Mouse (Mus musculus): ENCODE results near the gene Tnfaip8l2. TPM values are rescaled to one million over a fixed set of nuclear protein-coding genes. Genes with fewer than 3 reads are reported as not detected.

Gene Tnfaip8l2
- polyA plus RNA-seq (2014; fragmentation: Nextera tagmentation; extraction: Ambion mirVana) = 3.2 TPM in 2 replicates

- no peak within 1 kb of the TSS for H3K4me2 ChIP-seq (ENCODE audit: low read length)
- no peak for ATAC-seq (replicated peaks; ENCODE audit: low FRiP score, low TSS enrichment, low read depth)
- H3K36me3 ChIP-seq (ENCODE audit: control insufficient read depth, insufficient read depth, low read length) = peaks cover 22% of the 10 kb centered on the region; the same call in 1 of the 2 replicates
- H3K27ac ChIP-seq (ENCODE audit: low read depth) = no peak within 1 kb of the TSS
- 78% methylated on average over 10 of the region's 10 CpGs for WGBS
- no peaks in the 10 kb centered on the region for H3K9me3 ChIP-seq (ENCODE audit: control insufficient read depth, low read length)
- H3K4me1 ChIP-seq (replicated peaks; ENCODE audit: control insufficient read depth, insufficient read depth, low read length) = no peaks in the 10 kb centered on the region
- no peak for DNase-seq (ENCODE audit: low spot score)
- H3K27me3 ChIP-seq (replicated peaks; ENCODE audit: control insufficient read depth, insufficient read depth, low read length) = no peaks in the 10 kb centered on the region
- no peak within 1 kb of the TSS for H3K9ac ChIP-seq (ENCODE audit: low read length)
- H3K4me3 ChIP-seq (ENCODE audit: low read depth, low read length) = no peak within 1 kb of the TSS
These were observed at the start of gene Tnfaip8l2 for GRCm38 (mm10) chr3:95141952-95142616. Tnfaip8l2 (minus strand) TSS chr3:95142360.

- H3K9ac ChIP-seq (ENCODE audit: low read length) = no peak overlapping the region
- WGBS = 91% methylated on average over 6 of the region's 6 CpGs
These were observed 44.7 kb upstream of the Tnfaip8l2 start for GRCm38 (mm10) chr3:95186888-95187287.

GRCm38 (mm10) chr3:95186100-95186499 is 43.9 kb upstream of the Tnfaip8l2 start:
- Histone ChIP-seq H3K9me3 (ENCODE audit: control insufficient read depth, low read length) (no peaks in the 10 kb centered on the region), H3K36me3 (ENCODE audit: control insufficient read depth, insufficient read depth, low read length) (peaks cover 74% of the 10 kb centered on the region), H3K27me3 (replicated peaks; ENCODE audit: control insufficient read depth, insufficient read depth, low read length) (no peaks in the 10 kb centered on the region), H3K4me1 (replicated peaks; ENCODE audit: control insufficient read depth, insufficient read depth, low read length) (no peaks in the 10 kb centered on the region), H3K9ac (ENCODE audit: low read length) (no peak overlapping the region), H3K4me3 (ENCODE audit: low read depth, low read length) (no peak overlapping the region), H3K27ac (ENCODE audit: low read depth) (no peak overlapping the region), H3K4me2 (ENCODE audit: low read length) (no peak overlapping the region)
- no peak for ATAC-seq (replicated peaks; ENCODE audit: low FRiP score, low TSS enrichment, low read depth)
- 93% methylated on average over 2 of the region's 2 CpGs for WGBS
- DNase-seq (ENCODE audit: low spot score) = no peak

More at GRCm38 (mm10) chr3:95186888-95187287, 44.7 kb upstream of the Tnfaip8l2 start:
- DNase-seq (ENCODE audit: low spot score) = no peak
- H3K36me3 ChIP-seq (ENCODE audit: control insufficient read depth, insufficient read depth, low read length) = peaks cover 76% of the 10 kb centered on the region
- H3K27me3 ChIP-seq (replicated peaks; ENCODE audit: control insufficient read depth, insufficient read depth, low read length) = no peaks in the 10 kb centered on the region
- H3K9me3 ChIP-seq (ENCODE audit: control insufficient read depth, low read length) = no peaks in the 10 kb centered on the region
- no peaks in the 10 kb centered on the region for H3K4me1 ChIP-seq (replicated peaks; ENCODE audit: control insufficient read depth, insufficient read depth, low read length)
- no peak overlapping the region for H3K4me3 ChIP-seq (ENCODE audit: low read depth, low read length)
- no peak for ATAC-seq (replicated peaks; ENCODE audit: low FRiP score, low TSS enrichment, low read depth)
- H3K27ac ChIP-seq (ENCODE audit: low read depth) = no peak overlapping the region
- H3K4me2 ChIP-seq (ENCODE audit: low read length) = no peak overlapping the region

GRCm38 (mm10) chr3:95184796-95185577 is 42.8 kb upstream of the Tnfaip8l2 start:
- H3K27me3 ChIP-seq (replicated peaks; ENCODE audit: control insufficient read depth, insufficient read depth, low read length) = no peaks in the 10 kb centered on the region
- no peaks in the 10 kb centered on the region for H3K4me1 ChIP-seq (replicated peaks; ENCODE audit: control insufficient read depth, insufficient read depth, low read length)
- DNase-seq (ENCODE audit: low spot score) (no peak), ATAC-seq (replicated peaks; ENCODE audit: low FRiP score, low TSS enrichment, low read depth) (no peak)
- no peak overlapping the region for H3K4me2 ChIP-seq (ENCODE audit: low read length)
- no peaks in the 10 kb centered on the region for H3K9me3 ChIP-seq (ENCODE audit: control insufficient read depth, low read length)
- WGBS = 87% methylated on average over 9 of the region's 9 CpGs
- no peak overlapping the region for H3K9ac ChIP-seq (ENCODE audit: low read length)
- H3K4me3 ChIP-seq (ENCODE audit: low read depth, low read length) = no peak overlapping the region
- H3K36me3 ChIP-seq (ENCODE audit: control insufficient read depth, insufficient read depth, low read length) = peaks cover 67% of the 10 kb centered on the region
- no peak overlapping the region for H3K27ac ChIP-seq (ENCODE audit: low read depth)

- no peak for ATAC-seq (replicated peaks; ENCODE audit: low FRiP score, low TSS enrichment, low read depth)
- WGBS = 60% methylated on average over 1 of the region's 1 CpGs
- Histone ChIP-seq H3K4me1 (replicated peaks; ENCODE audit: control insufficient read depth, insufficient read depth, low read length) (no peaks in the 10 kb centered on the region), H3K4me2 (ENCODE audit: low read length) (no peak overlapping the region), H3K9me3 (ENCODE audit: control insufficient read depth, low read length) (no peaks in the 10 kb centered on the region), H3K36me3 (ENCODE audit: control insufficient read depth, insufficient read depth, low read length) (peaks cover 36% of the 10 kb centered on the region), H3K4me3 (ENCODE audit: low read depth, low read length) (no peak overlapping the region), H3K27me3 (replicated peaks; ENCODE audit: control insufficient read depth, insufficient read depth, low read length) (no peaks in the 10 kb centered on the region), H3K9ac (ENCODE audit: low read length) (no peak overlapping the region), H3K27ac (ENCODE audit: low read depth) (no peak overlapping the region)
- no peak for DNase-seq (ENCODE audit: low spot score)
These were observed 39.7 kb upstream of the Tnfaip8l2 start for GRCm38 (mm10) chr3:95181841-95182240.

- Histone ChIP-seq H3K4me1 (replicated peaks; ENCODE audit: control insufficient read depth, insufficient read depth, low read length) (no peaks in the 10 kb centered on the region), H3K27ac (ENCODE audit: low read depth) (no peak overlapping the region), H3K27me3 (replicated peaks; ENCODE audit: control insufficient read depth, insufficient read depth, low read length) (no peaks in the 10 kb centered on the region; the same call in 1 of the 2 replicates), H3K4me2 (ENCODE audit: low read length) (no peak overlapping the region), H3K9me3 (ENCODE audit: control insufficient read depth, low read length) (no peaks in the 10 kb centered on the region), H3K9ac (ENCODE audit: low read length) (no peak overlapping the region), H3K36me3 (ENCODE audit: control insufficient read depth, insufficient read depth, low read length) (peaks cover 18% of the 10 kb centered on the region), H3K4me3 (ENCODE audit: low read depth, low read length) (no peak overlapping the region)
- ATAC-seq (replicated peaks; ENCODE audit: low FRiP score, low TSS enrichment, low read depth) = no peak
- 62% methylated on average over 3 of the region's 3 CpGs for WGBS
- DNase-seq (ENCODE audit: low spot score) = no peak
These were observed 37.7 kb upstream of the Tnfaip8l2 start for GRCm38 (mm10) chr3:95179890-95180289.

GRCm38 (mm10) chr3:95178948-95179347 is 36.8 kb upstream of the Tnfaip8l2 start:
- Histone ChIP-seq H3K27me3 (replicated peaks; ENCODE audit: control insufficient read depth, insufficient read depth, low read length) (peaks cover 3% of the 10 kb centered on the region; the same call in 1 of the 2 replicates), H3K9ac (ENCODE audit: low read length) (no peak overlapping the region), H3K27ac (ENCODE audit: low read depth) (no peak overlapping the region), H3K4me2 (ENCODE audit: low read length) (no peak overlapping the region), H3K36me3 (ENCODE audit: control insufficient read depth, insufficient read depth, low read length) (peaks cover 8% of the 10 kb centered on the region; the same call in 1 of the 2 replicates), H3K9me3 (ENCODE audit: control insufficient read depth, low read length) (no peaks in the 10 kb centered on the region), H3K4me3 (ENCODE audit: low read depth, low read length) (no peak overlapping the region), H3K4me1 (replicated peaks; ENCODE audit: control insufficient read depth, insufficient read depth, low read length) (no peaks in the 10 kb centered on the region)
- 85% methylated on average over 5 of the region's 5 CpGs for WGBS
- ATAC-seq (replicated peaks; ENCODE audit: low FRiP score, low TSS enrichment, low read depth) = no peak
- DNase-seq (ENCODE audit: low spot score) = no peak

- Histone ChIP-seq H3K36me3 (ENCODE audit: control insufficient read depth, insufficient read depth, low read length) (peaks cover 2% of the 10 kb centered on the region; the same call in 1 of the 2 replicates), H3K4me2 (ENCODE audit: low read length) (no peak overlapping the region), H3K4me3 (ENCODE audit: low read depth, low read length) (no peak overlapping the region), H3K27ac (ENCODE audit: low read depth) (no peak overlapping the region), H3K9ac (ENCODE audit: low read length) (no peak overlapping the region), H3K9me3 (ENCODE audit: control insufficient read depth, low read length) (no peaks in the 10 kb centered on the region), H3K4me1 (replicated peaks; ENCODE audit: control insufficient read depth, insufficient read depth, low read length) (no peaks in the 10 kb centered on the region; the same call in 1 of the 2 replicates), H3K27me3 (replicated peaks; ENCODE audit: control insufficient read depth, insufficient read depth, low read length) (peaks cover 15% of the 10 kb centered on the region)
- no peak for ATAC-seq (replicated peaks; ENCODE audit: low FRiP score, low TSS enrichment, low read depth)
- 54% methylated on average over 6 of the region's 6 CpGs for WGBS
- no peak for DNase-seq (ENCODE audit: low spot score)
These were observed 35.4 kb upstream of the Tnfaip8l2 start for GRCm38 (mm10) chr3:95177583-95177982.

Measured in intestine, embryonic 14.5 days (tissue).